Mouse (Mus musculus) hindbrain, embryonic 10.5 days (tissue): ENCODE results near the gene Arhgef16. TPM values are rescaled to one million over a fixed set of nuclear protein-coding genes. Genes with fewer than 3 reads are reported as not detected.

Source experiments
- DNase-seq: peaks from one replicate; pipeline ENCODE4 v3.0.0-alpha.2; 2017; ENCODE audit warnings: low spot score
- H3K27ac ChIP-seq: fragments of 300-500 bp; sonication (generic); 2 replicates; pipeline ENCODE4 v1.5.1; 2016; ENCODE audit warnings: mild to moderate bottlenecking, moderate library complexity
- H3K27me3 ChIP-seq: fragments of 300-500 bp; sonication (generic); 2 replicates; pipeline ENCODE4 v1.6.1; 2016; ENCODE audit warnings: mild to moderate bottlenecking; ENCODE audit not compliant: poor library complexity, insufficient read depth, severe bottlenecking
- H3K36me3 ChIP-seq: fragments of 300-500 bp; sonication (generic); 2 replicates; pipeline ENCODE4 v1.6.1; 2016; ENCODE audit warnings: mild to moderate bottlenecking, moderate library complexity
- H3K4me1 ChIP-seq: fragments of 300-500 bp; sonication (generic); replicated peaks from 2 replicates; pipeline ENCODE4 v1.6.1; 2016; ENCODE audit warnings: mild to moderate bottlenecking
- H3K4me3 ChIP-seq: fragments of 300-500 bp; sonication (generic); 2 replicates; pipeline ENCODE4 v1.5.1; 2016; ENCODE audit warnings: mild to moderate bottlenecking, moderate library complexity
- H3K9me3 ChIP-seq: fragments of 300-500 bp; sonication (generic); 2 replicates; pipeline ENCODE4 v1.6.1; 2016; ENCODE audit warnings: mild to moderate bottlenecking, moderate library complexity
- WGBS: fragments of 180-500 bp; shearing (Covaris S2); methylation state at CpG from one replicate; pipeline ENCODE4 v1.1.7; 2016; 5-methylcytosine and 5-hydroxymethylcytosine counted together
- polyA plus RNA-seq: library from polyadenylated mRNA; unstranded; fragments of >200 nt; fragmentation: Nextera tagmentation; extraction: Ambion mirVana; gene quantifications from 2 replicates; pipeline ENCODE4 v1.2.1, GENCODE M21; 2016

The Arhgef16 gene
- polyA plus RNA-seq, result 4.6 and 7.5 TPM in 2 replicates

DNA sequence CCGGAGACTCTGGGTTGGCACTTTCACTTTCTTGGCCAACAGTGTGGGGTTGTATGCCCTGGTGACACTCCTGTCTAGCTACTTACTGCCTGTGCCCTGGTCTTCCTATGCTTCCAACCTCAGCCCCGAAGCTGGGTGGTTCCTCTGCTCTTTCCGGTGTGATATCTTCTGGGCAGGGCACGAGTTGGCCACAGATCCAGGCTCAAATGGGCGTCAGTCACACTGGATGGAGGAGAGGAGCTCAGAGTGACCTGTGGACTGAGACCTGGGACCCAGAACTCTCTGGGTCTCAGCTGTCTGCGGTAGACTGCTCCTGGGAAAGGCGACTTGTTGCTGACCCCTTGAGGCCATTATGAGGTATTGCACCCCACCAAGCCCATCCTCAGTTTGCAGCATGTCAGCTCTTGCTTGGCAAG, at the start of gene Arhgef16:
TSS of gene Arhgef16 (minus strand) at position 211 of the 416 bp plus-strand sequence.
- no peak within 1 kb of the TSS for H3K4me3 ChIP-seq
- H3K36me3 ChIP-seq, result no peaks in the 10 kb centered on the region
- H3K9me3 ChIP-seq, result no peaks in the 10 kb centered on the region
- peaks cover 30% of the 10 kb centered on the region for H3K4me1 ChIP-seq
- H3K27me3 ChIP-seq, result peaks cover 63% of the 10 kb centered on the region
- DNase-seq, result peak; percentile 73
- 26% methylated on average over 7 of the region's 7 CpGs for WGBS
- H3K27ac ChIP-seq, result no peak within 1 kb of the TSS

DNA sequence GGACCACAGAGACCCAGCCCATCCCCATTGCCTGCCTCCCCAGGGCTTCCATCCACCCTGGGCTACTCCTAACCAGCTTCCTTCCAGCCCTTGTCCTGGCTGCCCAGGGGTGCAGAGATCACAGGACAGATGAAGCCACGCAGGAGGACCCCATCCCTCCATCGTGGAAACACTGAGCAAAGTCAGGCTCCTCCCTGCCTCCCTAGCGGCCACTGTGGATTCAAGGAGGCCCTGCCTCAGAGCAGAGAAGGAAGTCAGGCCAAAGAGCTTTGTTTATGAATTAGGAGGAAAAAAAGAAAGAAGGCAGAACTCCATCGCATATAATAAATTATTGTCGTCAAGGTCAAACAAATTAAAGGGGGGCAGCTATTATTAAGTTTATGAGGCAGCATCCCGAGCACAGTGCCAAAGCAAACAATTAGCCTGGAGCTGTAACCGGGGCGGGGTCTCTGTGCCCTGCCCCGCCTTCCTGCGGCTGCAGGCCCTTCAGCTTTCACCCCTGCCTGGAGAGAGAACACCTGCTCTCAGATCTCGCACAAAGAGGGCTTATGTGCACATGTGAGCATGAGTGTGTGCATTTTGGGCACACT, 46.8 kb upstream of the Arhgef16 start:
- Histone ChIP-seq H3K9me3 (no peaks in the 10 kb centered on the region), H3K4me1 (peaks cover 26% of the 10 kb centered on the region), H3K36me3 (0 out of 2 replicates have a peak, but pooled peaks cover 10% of the 10 kb centered on the region), H3K4me3 (no peak overlapping the region), H3K27me3 (peaks cover 17% of the 10 kb centered on the region; the same call in 1 of the 2 replicates), H3K27ac (peak overlapping the region; percentile 54; the same call in 1 of the 2 replicates)
- 73% methylated on average over 11 of the region's 11 CpGs for WGBS
- no peak for DNase-seq

DNA sequence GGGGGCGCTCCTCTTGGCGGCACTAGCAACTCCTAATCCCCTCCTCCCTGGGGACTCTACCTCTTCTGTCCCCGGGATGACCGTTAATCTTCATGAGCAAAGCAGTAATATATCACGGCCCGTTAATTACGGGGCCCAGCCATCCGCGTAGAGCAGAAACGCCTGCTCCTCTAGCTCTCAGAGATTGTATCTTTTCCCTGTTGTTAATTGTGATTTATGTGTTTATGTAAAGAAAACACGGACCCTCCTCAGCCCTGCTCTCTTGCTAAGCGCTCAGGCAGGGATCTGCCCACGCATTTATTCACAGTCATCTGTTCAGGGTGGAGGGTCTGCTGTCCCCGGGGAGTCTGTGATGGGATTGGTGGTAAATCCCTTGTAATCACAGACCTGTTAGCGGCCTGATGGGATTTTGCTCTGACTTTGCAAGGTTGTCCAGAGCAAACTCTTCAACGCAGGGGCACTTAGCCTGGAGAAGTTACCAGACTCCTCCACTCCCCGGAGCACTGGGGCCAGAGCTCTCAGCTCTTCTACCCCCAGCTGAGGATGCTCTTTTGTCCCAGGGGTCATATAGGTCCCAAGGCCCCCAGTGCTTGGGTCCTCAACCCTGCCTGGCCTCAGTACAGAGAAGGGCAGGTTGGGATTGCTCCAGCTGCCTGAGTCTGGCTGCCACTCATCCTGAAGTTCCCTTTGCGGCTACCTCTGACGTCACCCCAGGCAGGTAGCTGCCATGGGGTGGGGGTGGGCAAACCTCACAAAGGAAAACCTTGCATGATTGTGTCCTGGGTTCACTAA, 45.5 kb upstream of the Arhgef16 start:
- Histone ChIP-seq H3K27ac (peak overlapping the region; percentile 54; the same call in 1 of the 2 replicates), H3K4me3 (no peak overlapping the region), H3K9me3 (no peaks in the 10 kb centered on the region), H3K36me3 (peaks cover 21% of the 10 kb centered on the region), H3K4me1 (peaks cover 26% of the 10 kb centered on the region), H3K27me3 (peaks cover 17% of the 10 kb centered on the region; the same call in 1 of the 2 replicates)
- no peak for DNase-seq
- WGBS, result 70% methylated on average over 19 of the region's 19 CpGs

DNA sequence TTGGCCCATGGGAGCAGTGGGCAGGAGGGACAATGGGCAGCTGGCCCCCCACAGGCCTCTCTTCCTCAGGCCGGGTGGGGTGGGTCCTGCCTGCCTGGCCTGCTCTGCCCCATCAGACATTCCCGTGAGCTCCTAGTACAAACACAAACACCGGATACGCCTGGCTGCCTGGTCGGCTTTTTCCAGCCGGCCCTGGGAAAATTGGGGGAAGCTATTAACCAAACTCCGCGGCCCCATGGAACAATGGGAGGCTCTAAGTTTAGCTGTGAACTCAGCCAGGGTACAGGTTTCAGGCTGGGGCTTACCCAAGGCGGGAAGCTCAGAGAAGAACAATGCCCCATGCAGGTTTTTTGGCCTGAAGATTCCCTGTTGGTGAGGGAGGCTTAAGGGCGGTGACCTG, 35.2 kb upstream of the Arhgef16 start:
- no peak overlapping the region for H3K4me3 ChIP-seq
- WGBS, result 13% methylated on average over 10 of the region's 10 CpGs
- peaks cover 90% of the 10 kb centered on the region for H3K27me3 ChIP-seq
- peak overlapping the region; percentile 82 for H3K27ac ChIP-seq
- peaks cover 14% of the 10 kb centered on the region for H3K36me3 ChIP-seq
- no peaks in the 10 kb centered on the region for H3K9me3 ChIP-seq
- peaks cover 57% of the 10 kb centered on the region for H3K4me1 ChIP-seq
- peak; percentile 45 for DNase-seq

DNA sequence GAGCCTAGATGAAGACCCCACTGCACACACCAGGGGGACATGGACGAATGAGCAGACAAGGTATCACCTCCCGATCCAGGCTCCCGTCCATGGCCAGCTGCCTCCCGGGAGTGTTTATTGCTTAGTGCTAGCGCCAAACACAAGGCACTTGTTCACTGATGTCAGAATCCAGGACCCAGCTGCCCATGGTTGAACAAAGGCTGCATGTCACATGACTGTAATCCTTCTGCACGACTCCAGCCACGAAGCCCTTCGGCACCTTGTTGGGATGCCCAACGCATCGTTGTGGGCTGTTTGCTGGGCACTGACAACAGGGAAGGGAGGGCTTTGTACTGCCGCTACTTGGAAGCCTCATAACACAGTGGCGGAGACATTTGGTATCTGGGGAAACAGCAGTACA, 34.3 kb upstream of the Arhgef16 start, which contains the start of gene B230104I21Rik:
TSS of gene B230104I21Rik (plus strand) at position 367 of the 400 bp plus-strand sequence.
- Histone ChIP-seq H3K27me3 (peaks cover 90% of the 10 kb centered on the region), H3K36me3 (peaks cover 5% of the 10 kb centered on the region; the same call in 1 of the 2 replicates), H3K4me3 (peak within 1 kb of the TSS; percentile 36), H3K27ac (peak within 1 kb of the TSS; percentile 82), H3K4me1 (peaks cover 66% of the 10 kb centered on the region), H3K9me3 (no peaks in the 10 kb centered on the region)
- 80% methylated on average over 12 of the region's 12 CpGs for WGBS
- DNase-seq, result no peak

DNA sequence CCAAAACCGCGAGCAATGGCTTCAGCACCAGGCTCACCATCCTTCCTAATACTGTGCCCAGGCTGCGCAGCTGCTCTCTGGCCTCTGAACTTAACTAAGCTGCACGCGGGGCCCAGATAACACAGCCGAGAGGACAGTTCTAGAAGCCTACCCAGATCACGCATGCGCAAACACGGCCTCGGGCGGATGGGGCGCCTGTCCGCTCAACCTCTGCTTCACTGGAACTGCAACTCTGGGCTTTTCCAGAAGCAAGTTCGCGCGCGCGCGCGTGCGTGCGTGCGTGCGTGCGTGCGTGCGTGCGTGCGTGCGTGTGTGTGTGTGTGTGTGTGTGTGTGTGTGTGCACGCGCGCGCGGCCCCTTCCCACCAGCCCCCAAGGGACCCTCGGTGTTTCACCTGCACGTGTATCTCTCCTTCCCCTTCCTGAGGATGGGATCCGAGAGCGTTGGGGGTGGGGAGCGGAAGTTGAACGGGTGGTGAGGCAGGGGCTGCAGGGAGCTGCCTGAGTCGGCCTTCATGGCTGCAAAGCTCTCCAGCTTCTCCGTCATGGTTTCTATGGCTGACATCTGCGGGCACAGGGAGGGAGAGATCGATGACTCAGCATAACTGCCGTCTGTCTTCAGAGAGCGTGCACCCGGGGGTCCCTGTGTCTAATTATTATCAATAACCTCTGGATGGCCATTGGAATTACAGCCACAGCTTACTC, 33.4 kb upstream of the Arhgef16 start:
- WGBS, result 64% methylated on average over 48 of the region's 48 CpGs
- Histone ChIP-seq H3K36me3 (no peaks in the 10 kb centered on the region), H3K4me3 (peak overlapping the region; percentile 36), H3K27me3 (peaks cover 91% of the 10 kb centered on the region), H3K4me1 (peaks cover 75% of the 10 kb centered on the region), H3K27ac (peak overlapping the region; percentile 73), H3K9me3 (no peaks in the 10 kb centered on the region)
- DNase-seq, result peak; percentile 54

DNA sequence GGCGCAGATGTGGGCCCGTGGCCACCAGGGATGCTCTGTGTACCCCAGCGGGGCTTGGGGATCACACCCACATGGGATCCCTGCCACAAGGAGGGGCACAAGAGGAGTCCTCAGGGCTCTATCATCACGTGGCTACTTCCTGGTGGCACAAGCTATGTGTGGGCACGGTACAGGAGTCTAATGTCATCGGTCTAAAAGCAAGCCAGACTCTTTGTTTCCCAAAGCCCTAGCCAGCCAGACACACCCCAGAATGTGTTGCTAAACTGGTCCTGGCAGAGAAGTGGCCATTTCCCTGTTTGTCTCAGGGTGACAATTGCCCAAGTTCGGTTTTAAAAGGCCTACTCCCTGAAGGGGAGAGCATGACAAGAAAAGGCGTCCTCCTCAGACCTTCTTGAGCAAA, 31.8 kb upstream of the Arhgef16 start:
- Histone ChIP-seq H3K9me3 (no peaks in the 10 kb centered on the region), H3K27me3 (peaks cover 83% of the 10 kb centered on the region), H3K4me1 (peaks cover 88% of the 10 kb centered on the region), H3K27ac (peak overlapping the region; percentile 17), H3K4me3 (no peak overlapping the region), H3K36me3 (no peaks in the 10 kb centered on the region)
- 71% methylated on average over 8 of the region's 8 CpGs for WGBS
- DNase-seq, result no peak

DNA sequence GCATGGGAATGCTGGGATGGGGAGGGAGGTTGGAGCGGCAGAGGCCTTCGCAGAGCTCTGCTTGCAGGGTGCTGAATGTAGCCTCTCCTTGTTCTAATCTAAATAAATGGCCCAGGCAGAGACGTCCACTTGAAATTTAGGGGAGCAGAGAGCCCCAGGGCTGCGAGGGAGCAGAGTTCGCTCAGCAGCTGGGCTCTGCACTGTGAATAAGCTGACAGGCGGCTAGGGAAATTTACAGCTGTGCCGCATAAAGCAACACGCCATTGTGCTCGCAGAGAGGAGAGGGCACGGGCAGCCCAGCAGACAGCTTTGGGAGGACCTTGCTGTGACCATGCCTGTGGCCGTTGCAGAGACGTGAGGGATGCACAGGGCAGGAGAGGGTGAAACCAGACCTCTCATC, 29.8 kb upstream of the Arhgef16 start:
- H3K4me3 ChIP-seq, result no peak overlapping the region
- peaks cover 78% of the 10 kb centered on the region for H3K27me3 ChIP-seq
- no peaks in the 10 kb centered on the region for H3K9me3 ChIP-seq
- no peaks in the 10 kb centered on the region for H3K36me3 ChIP-seq
- H3K4me1 ChIP-seq, result peaks cover 72% of the 10 kb centered on the region
- no peak for DNase-seq
- WGBS, result 38% methylated on average over 12 of the region's 12 CpGs
- peak overlapping the region; percentile 75 for H3K27ac ChIP-seq

DNA sequence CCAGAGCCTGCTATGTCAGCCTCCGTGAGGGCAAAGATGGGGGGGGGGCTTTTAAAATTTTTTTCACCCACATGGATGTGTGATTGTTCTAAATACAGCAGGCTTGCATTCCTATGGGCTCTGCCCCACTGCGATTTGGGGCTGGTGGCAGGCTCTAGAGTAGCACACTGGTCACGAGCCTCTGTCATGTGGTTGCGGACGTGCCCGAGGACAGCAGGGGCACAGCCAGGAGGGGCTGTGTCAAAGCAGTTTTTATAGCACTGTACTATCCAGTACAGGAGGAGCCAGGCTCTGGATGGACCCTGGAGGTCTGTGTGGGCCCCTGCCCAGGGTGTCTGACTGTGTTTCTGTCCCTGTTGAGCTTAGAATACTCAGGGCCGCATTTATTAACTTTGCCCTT, 28.5 kb upstream of the Arhgef16 start:
- H3K9me3 ChIP-seq, result no peaks in the 10 kb centered on the region
- no peaks in the 10 kb centered on the region for H3K36me3 ChIP-seq
- peaks cover 78% of the 10 kb centered on the region for H3K27me3 ChIP-seq
- peak overlapping the region; percentile 9; the same call in 1 of the 2 replicates for H3K27ac ChIP-seq
- WGBS, result 91% methylated on average over 7 of the region's 7 CpGs
- no peak overlapping the region for H3K4me3 ChIP-seq
- H3K4me1 ChIP-seq, result peaks cover 62% of the 10 kb centered on the region
- DNase-seq, result no peak

DNA sequence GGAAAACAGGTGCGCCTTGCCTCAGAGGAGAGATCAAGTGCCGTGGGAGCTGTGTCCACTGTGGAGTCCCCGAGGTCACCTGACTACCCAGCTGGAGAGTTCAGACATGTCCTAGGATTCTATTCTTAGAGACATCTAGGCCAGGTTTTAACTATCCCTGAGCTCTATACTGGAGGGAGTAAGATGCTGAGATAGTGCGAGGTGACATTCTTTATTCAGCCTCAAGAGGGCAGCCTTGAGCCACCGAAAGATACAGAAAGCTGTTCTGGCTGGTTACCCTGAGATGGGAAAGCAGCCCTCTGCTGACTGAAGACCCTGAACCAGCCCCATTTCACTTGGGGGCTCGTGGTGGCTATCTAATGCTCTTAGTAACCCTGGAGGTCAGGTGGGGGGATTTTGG, 27.4 kb upstream of the Arhgef16 start:
- WGBS, result 5% methylated on average over 6 of the region's 6 CpGs
- DNase-seq, result peak; percentile 83
- Histone ChIP-seq H3K4me3 (no peak overlapping the region), H3K4me1 (peaks cover 51% of the 10 kb centered on the region), H3K36me3 (no peaks in the 10 kb centered on the region), H3K27ac (peak overlapping the region; percentile 66; the same call in 1 of the 2 replicates), H3K9me3 (no peaks in the 10 kb centered on the region), H3K27me3 (peaks cover 71% of the 10 kb centered on the region)

DNA sequence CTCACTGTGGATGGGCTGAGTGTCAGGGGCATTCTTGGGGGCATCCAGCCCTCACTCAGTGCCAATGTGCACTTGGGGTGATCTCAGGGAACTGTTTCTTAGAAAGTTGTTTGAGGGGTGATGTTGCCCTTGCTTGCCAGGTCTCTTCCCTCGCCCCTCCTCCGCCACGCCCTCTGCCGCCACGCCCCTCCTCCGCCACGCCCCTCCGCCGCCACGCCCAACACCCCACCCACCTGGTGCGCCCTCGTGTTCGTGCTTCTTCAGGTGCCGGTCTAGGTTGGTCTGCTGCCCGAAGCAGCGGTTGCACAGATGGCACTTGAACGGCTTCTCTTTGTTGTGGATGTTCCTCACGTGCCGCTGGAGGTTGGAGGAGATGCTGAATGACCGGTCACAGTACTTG, 27.0 kb upstream of the Arhgef16 start:
- Histone ChIP-seq H3K27ac (no peak overlapping the region), H3K4me3 (no peak overlapping the region), H3K27me3 (peaks cover 67% of the 10 kb centered on the region), H3K4me1 (peaks cover 47% of the 10 kb centered on the region), H3K36me3 (no peaks in the 10 kb centered on the region), H3K9me3 (no peaks in the 10 kb centered on the region)
- WGBS, result 6% methylated on average over 20 of the region's 20 CpGs
- DNase-seq, result no peak

DNA sequence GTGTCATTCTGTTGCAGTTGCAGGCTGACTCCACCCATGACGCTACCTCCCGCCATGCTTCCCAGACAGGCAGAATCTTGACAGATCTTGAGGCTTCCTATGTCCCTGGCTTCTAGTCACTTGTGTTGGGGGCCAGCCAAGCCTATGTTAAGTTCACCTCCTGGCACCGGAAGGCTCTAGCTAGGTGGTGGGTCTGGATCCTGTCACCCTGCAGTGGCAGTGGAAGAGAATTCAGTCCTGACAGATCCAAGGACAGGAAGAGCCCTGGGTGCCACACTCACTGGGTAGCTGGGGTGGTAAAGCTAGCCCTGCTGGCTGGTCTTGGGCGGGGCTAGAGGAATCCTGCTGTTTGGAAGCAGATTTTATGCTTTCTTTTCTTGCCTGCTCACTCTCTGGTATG, 23.9 kb upstream of the Arhgef16 start:
- Histone ChIP-seq H3K27ac (no peak overlapping the region), H3K4me1 (peaks cover 25% of the 10 kb centered on the region), H3K36me3 (peaks cover 9% of the 10 kb centered on the region; the same call in 1 of the 2 replicates), H3K4me3 (no peak overlapping the region), H3K9me3 (no peaks in the 10 kb centered on the region), H3K27me3 (peaks cover 51% of the 10 kb centered on the region)
- WGBS, result 62% methylated on average over 4 of the region's 4 CpGs
- DNase-seq, result no peak
